Mouse (Mus musculus) lung, postnatal 0 days (tissue): Measurements from ENCODE around the gene Syn3. TPM values are rescaled to one million over a fixed set of nuclear protein-coding genes. Genes with fewer than 3 reads are reported as not detected.

Experiments used
- ATAC-seq: fragments of 200-750 bp; cut with Nextera tagmentation; 2 replicates; pipeline ENCODE4 v1.8.0; 2017; ENCODE audit warnings: moderate library complexity
- DNase-seq: peaks from one replicate; pipeline ENCODE4 v3.0.0-alpha.2; 2016; ENCODE audit warnings: low spot score
- H3K27ac ChIP-seq: fragments of 300-500 bp; sonication (generic); 2 replicates; pipeline ENCODE4 v1.5.1; 2014; ENCODE audit warnings: antibody characterized with exemption, mild to moderate bottlenecking, low read length, mixed read lengths
- H3K27me3 ChIP-seq: fragments of 300-500 bp; sonication (generic); replicated peaks from 2 replicates; pipeline ENCODE4 v1.6.1; 2014; ENCODE audit warnings: low read length, mixed read lengths; ENCODE audit not compliant: insufficient read depth
- H3K36me3 ChIP-seq: fragments of 300-500 bp; sonication (generic); 2 replicates; pipeline ENCODE4 v1.6.1; 2014; ENCODE audit warnings: low read length, mixed read lengths; ENCODE audit not compliant: insufficient read depth
- H3K4me1 ChIP-seq: fragments of 300-500 bp; sonication (generic); 2 replicates; pipeline ENCODE4 v1.6.1; 2014; ENCODE audit warnings: antibody characterized with exemption, low read depth, low read length, mixed read lengths; ENCODE audit not compliant: insufficient read depth
- H3K4me2 ChIP-seq: fragments of 300-500 bp; sonication (generic); replicated peaks from 2 replicates; pipeline ENCODE4 v1.6.1; 2014; ENCODE audit warnings: low read depth, mild to moderate bottlenecking, low read length, moderate library complexity, mixed read lengths
- H3K4me3 ChIP-seq: fragments of 300-500 bp; sonication (generic); 2 replicates; pipeline ENCODE4 v1.5.1; 2014; ENCODE audit warnings: low read depth, low read length
- H3K9ac ChIP-seq: fragments of 300-500 bp; sonication (generic); replicated peaks from 2 replicates; pipeline ENCODE4 v1.6.1; 2014; ENCODE audit warnings: low read depth, mild to moderate bottlenecking
- H3K9me3 ChIP-seq: fragments of 300-500 bp; sonication (generic); 2 replicates; pipeline ENCODE4 v1.6.1; 2016; ENCODE audit warnings: low read length, mixed read lengths
- CTCF ChIP-seq: IDR thresholded peaks from 2 replicates; pipeline ENCODE4 v1.5.1; 2016; ENCODE audit warnings: antibody characterized with exemption, mild to moderate bottlenecking
- EP300 ChIP-seq: IDR thresholded peaks from 2 replicates; pipeline ENCODE4 v1.6.1; 2016; ENCODE audit warnings: antibody characterized with exemption, mild to moderate bottlenecking, control low read depth
- WGBS: fragments of 180-500 bp; shearing (Covaris S2); extraction: QIAGEN DNeasy Blood & Tissue Kit; methylation state at CpG from one replicate; pipeline ENCODE4 v1.1.7; 2014; 5-methylcytosine and 5-hydroxymethylcytosine counted together
- polyA plus RNA-seq: library from polyadenylated mRNA; unstranded; fragments of >200 nt; fragmentation: Nextera tagmentation; extraction: Ambion mirVana; gene quantifications from 2 replicates; pipeline ENCODE4 v1.2.1, GENCODE M21; 2015

The Syn3 gene
- polyA plus RNA-seq, 1 experiment from 2014 or later, result 0.72 TPM

DNA sequence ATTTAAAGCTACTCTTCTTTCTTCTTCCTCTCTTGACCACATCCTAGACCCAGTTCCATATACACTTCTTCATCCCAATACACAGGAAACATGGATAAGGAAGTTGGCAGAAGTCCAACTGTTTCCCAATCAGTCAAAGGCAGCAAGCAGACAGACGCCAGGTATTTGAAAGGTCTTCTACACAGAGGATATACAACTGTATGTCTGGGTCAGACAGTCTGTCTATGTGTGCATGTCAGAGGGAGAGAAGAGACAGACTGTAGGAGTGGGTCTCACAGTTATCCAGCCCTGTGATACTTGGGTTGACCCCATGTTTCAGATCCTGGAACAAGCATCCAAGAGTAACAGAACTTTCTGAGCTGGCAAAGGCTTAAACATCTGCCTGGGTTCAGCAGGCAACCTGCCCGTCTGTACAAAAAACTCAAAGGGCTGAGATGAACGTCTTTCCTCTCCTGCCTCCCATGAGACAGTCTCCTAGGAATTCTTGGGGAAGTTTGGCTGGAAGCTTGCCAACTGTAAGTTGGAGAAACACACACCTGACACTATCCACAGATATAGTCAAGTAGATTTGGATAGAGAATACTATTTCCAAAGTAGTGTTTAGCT lies 152.4 kb downstream of the Syn3 start:
- ATAC-seq, result no peak
- Histone ChIP-seq H3K4me2 (no peak overlapping the region), H3K4me3 (no peak overlapping the region), H3K36me3 (peaks cover 22% of the 10 kb centered on the region; the same call in 1 of the 2 replicates), H3K9me3 (no peaks in the 10 kb centered on the region), H3K9ac (no peak overlapping the region), H3K4me1 (peaks cover 13% of the 10 kb centered on the region; the same call in 1 of the 2 replicates), H3K27me3 (no peaks in the 10 kb centered on the region), H3K27ac (peak overlapping the region; percentile 9; the same call in 1 of the 2 replicates)
- TF ChIP-seq EP300 (no peak), CTCF (no peak)
- 24% methylated on average over 3 of the region's 3 CpGs for WGBS
- DNase-seq, result no peak

DNA sequence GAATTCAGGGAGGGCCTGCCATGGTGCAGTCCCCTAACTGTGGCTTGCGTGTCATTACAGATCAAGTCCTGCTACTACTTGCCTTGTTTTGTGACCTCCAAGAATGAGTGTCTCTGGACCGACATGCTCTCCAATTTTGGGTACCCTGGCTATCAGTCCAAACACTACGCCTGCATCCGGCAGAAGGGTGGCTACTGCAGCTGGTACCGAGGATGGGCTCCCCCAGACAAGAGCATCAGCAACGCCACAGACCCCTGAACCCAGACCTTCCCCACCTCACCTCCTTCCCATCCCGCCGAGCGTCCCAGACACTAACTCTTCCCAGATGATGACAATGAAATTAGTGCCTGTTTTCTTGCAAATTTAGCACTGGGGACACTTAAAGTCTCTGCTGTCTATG lies 153.1 kb downstream of the Syn3 start:
- no peak overlapping the region for H3K9ac ChIP-seq
- 94% methylated on average over 9 of the region's 9 CpGs for WGBS
- peaks cover 22% of the 10 kb centered on the region; the same call in 1 of the 2 replicates for H3K36me3 ChIP-seq
- H3K4me3 ChIP-seq, result no peak overlapping the region
- ATAC-seq (no peak), DNase-seq (no peak)
- H3K4me1 ChIP-seq, result peaks cover 19% of the 10 kb centered on the region; the same call in 1 of the 2 replicates
- H3K27ac ChIP-seq, result no peak overlapping the region
- no peak overlapping the region for H3K4me2 ChIP-seq
- H3K9me3 ChIP-seq, result no peaks in the 10 kb centered on the region
- H3K27me3 ChIP-seq, result no peaks in the 10 kb centered on the region
- no peak for TF ChIP-seq CTCF
- no peak for TF ChIP-seq EP300

- Histone ChIP-seq H3K4me1 (peaks cover 29% of the 10 kb centered on the region; the same call in 1 of the 2 replicates), H3K27me3 (no peaks in the 10 kb centered on the region), H3K36me3 (peaks cover 22% of the 10 kb centered on the region; the same call in 1 of the 2 replicates), H3K27ac (0 out of 2 replicates have a peak overlapping the region, but pooled peaks have one; percentile 1), H3K9me3 (no peaks in the 10 kb centered on the region), H3K4me2 (no peak overlapping the region), H3K9ac (no peak overlapping the region), H3K4me3 (no peak overlapping the region)
- ATAC-seq (peak; percentile 65), DNase-seq (peak; percentile 70)
- WGBS, result 55% methylated on average over 6 of the region's 6 CpGs
- TF ChIP-seq EP300 (no peak; the same call in 1 of the 2 replicates), CTCF (no peak)
Observed at GRCm38 (mm10) chr10:86344654-86345053, 154.0 kb downstream of the Syn3 start.

DNA sequence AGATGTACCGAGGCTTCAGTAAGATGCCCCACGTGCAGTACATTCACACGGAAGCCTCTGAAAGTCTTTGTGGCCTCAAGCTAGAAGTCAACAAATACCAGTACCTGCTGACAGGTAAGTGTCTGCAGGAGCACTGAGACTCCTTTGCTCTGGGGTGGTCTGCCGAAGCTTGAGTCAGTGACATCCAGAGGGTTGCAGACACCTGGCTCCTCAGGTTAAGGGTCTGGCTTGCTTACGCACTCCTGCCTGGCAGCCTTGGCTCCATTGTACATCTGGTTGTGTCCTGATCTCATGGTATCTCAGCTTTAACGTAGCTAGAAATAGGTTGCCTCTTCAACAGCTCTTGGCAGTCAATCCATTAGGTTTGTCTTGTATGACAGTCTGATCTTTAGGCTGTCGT lies 154.8 kb downstream of the Syn3 start:
- TF ChIP-seq CTCF (no peak), EP300 (no peak)
- H3K36me3 ChIP-seq, result peaks cover 22% of the 10 kb centered on the region; the same call in 1 of the 2 replicates
- H3K9ac ChIP-seq, result no peak overlapping the region
- peaks cover 35% of the 10 kb centered on the region; the same call in 1 of the 2 replicates for H3K4me1 ChIP-seq
- no peak for ATAC-seq
- no peak overlapping the region for H3K4me3 ChIP-seq
- DNase-seq, result no peak
- H3K27ac ChIP-seq, result no peak overlapping the region
- no peak overlapping the region for H3K4me2 ChIP-seq
- 74% methylated on average over 7 of the region's 7 CpGs for WGBS
- no peaks in the 10 kb centered on the region for H3K9me3 ChIP-seq
- no peaks in the 10 kb centered on the region for H3K27me3 ChIP-seq

DNA sequence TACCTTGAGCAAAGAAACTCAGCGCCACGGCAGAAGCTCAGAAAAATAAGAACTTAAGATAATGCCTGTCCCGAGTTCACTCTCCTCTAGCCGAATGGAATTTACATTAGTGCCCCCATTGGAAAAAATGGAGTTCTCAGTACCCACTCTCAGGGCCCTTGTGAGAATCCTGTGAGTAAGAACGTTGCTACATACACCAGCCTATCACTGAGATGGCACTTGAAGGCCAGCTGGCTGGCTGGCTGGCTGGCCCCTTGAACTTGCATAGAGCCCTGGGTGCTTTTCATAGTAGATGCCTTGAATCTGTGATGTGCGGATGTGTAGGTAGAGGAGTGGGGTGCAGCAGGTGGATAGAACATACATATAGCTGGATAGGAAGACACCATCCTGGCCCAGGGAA lies 155.3 kb downstream of the Syn3 start:
- peaks cover 41% of the 10 kb centered on the region; the same call in 1 of the 2 replicates for H3K4me1 ChIP-seq
- DNase-seq, result no peak
- no peaks in the 10 kb centered on the region for H3K9me3 ChIP-seq
- no peak overlapping the region for H3K4me3 ChIP-seq
- 62% methylated on average over 6 of the region's 6 CpGs for WGBS
- H3K9ac ChIP-seq, result no peak overlapping the region
- peaks cover 22% of the 10 kb centered on the region; the same call in 1 of the 2 replicates for H3K36me3 ChIP-seq
- H3K4me2 ChIP-seq, result no peak overlapping the region
- TF ChIP-seq CTCF, result no peak
- 0 out of 2 replicates have a peak, but pooled peaks have one; percentile 17 for TF ChIP-seq EP300
- ATAC-seq, result no peak
- H3K27ac ChIP-seq, result peak overlapping the region; percentile 38; the same call in 1 of the 2 replicates
- no peaks in the 10 kb centered on the region for H3K27me3 ChIP-seq

- ATAC-seq (no peak), DNase-seq (no peak)
- Histone ChIP-seq H3K9me3 (no peaks in the 10 kb centered on the region), H3K27me3 (no peaks in the 10 kb centered on the region), H3K4me3 (no peak overlapping the region), H3K36me3 (peaks cover 19% of the 10 kb centered on the region; the same call in 1 of the 2 replicates), H3K4me1 (peaks cover 47% of the 10 kb centered on the region; the same call in 1 of the 2 replicates), H3K27ac (peak overlapping the region; percentile 38; the same call in 1 of the 2 replicates), H3K9ac (no peak overlapping the region), H3K4me2 (no peak overlapping the region)
- TF ChIP-seq CTCF, result no peak
- no peak for TF ChIP-seq EP300
- WGBS, result 53% methylated on average over 7 of the region's 7 CpGs
Observed at GRCm38 (mm10) chr10:86342713-86343112, 156.0 kb downstream of the Syn3 start.
